Mouse (Mus musculus): Measurements from ENCODE around the gene Medag.

- no peak for TF ChIP-seq CTCF (IDR thresholded peaks at IDR 0.05; ENCODE audit: low read depth, low read length)
- TF ChIP-seq POLR2A (IDR thresholded peaks at IDR 0.05; ENCODE audit: borderline replicate concordance, low read depth, low read length): no peak
Observed at GRCm38 (mm10) chr5:149367011-149367410, 44.5 kb upstream of the Medag start.

Data from bone marrow macrophage, adult 2 months (primary cell).